Comparison of ENCODE assay signal across 33 mouse cellular contexts in the genomic region with DNA sequence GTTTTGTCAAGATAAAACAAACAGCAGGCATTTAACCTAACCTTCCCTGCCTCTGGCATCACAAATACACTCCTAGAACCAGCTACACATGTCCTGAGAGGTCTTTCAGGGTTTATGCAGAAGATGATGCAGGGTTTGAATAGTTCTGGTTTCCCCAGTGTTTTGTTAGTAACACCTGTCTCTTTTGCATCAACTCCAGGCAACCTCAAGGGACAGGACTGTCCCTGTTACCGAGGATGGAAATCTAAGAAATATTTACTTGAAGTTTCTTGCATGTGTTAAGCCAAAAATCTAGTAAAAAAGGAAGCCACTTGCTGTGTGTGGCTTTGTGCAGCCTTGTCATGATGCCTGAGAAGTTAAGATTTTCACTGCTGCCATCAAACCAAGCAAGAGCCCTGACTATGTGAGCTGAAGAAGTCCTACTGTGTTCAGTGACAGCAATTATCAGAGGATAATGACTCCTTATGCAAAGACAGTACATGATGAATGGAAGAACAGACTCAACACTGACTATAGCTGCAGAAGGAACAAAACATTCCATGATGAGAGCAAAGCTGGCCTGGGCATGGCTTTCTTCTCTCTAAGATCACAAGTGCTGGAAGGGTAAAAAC.
"Had no signal": no experiment of that assay in that cellular context is flagged by ENCODE, and none has a peak within 500 bp of the region (broad histone marks: within the 10 kb centered on the region; RNA-seq: fewer than 3 reads in every experiment).

No protein-coding gene starts in this region.

- H3K4me3 ChIP-seq: heart, embryonic 13.5 days; heart, embryonic 15.5 days; hindbrain, embryonic 10.5 days; hindbrain, embryonic 12.5 days; hindbrain, embryonic 13.5 days; hindbrain, embryonic 15.5 days; intestine, embryonic 15.5 days; kidney, embryonic 15.5 days; layer of hippocampus, adult 2 months; left cerebral cortex, adult 2 months had no signal

- H3K9ac ChIP-seq: heart, embryonic 13.5 days; heart, embryonic 15.5 days; hindbrain, embryonic 12.5 days; hindbrain, embryonic 13.5 days; hindbrain, embryonic 14.5 days; hindbrain, embryonic 15.5 days; intestine, embryonic 15.5 days; kidney, embryonic 15.5 days had no signal

- H3K4me2 ChIP-seq: heart, embryonic 13.5 days; heart, embryonic 15.5 days; hindbrain, embryonic 12.5 days; hindbrain, embryonic 13.5 days; hindbrain, embryonic 14.5 days; hindbrain, embryonic 15.5 days; intestine, embryonic 15.5 days; kidney, embryonic 15.5 days had no signal

- H3K27ac ChIP-seq: heart, embryonic 13.5 days; heart, embryonic 15.5 days; hindbrain, embryonic 10.5 days; hindbrain, embryonic 12.5 days; hindbrain, embryonic 13.5 days; hindbrain, embryonic 14.5 days; hindbrain, embryonic 15.5 days; hindbrain, postnatal 0 days; intestine, embryonic 15.5 days; kidney, postnatal 0 days; layer of hippocampus, adult 2 months; left cerebral cortex, adult 2 months had no signal

- ATAC-seq: hindbrain, embryonic 16.5 days; hindbrain, postnatal 0 days; inflammation-experienced regulatory T-cells, adult 6 months; intestine, embryonic 15.5 days; intestine, embryonic 16.5 days; intestine, postnatal 0 days had no signal

- H3K27me3 ChIP-seq: heart, embryonic 13.5 days; heart, embryonic 15.5 days; hindbrain, embryonic 12.5 days; hindbrain, embryonic 13.5 days; hindbrain, embryonic 15.5 days; intestine, embryonic 15.5 days; kidney, embryonic 15.5 days had no signal

- DNase-seq: heart, postnatal 10 days; heart, postnatal 14 days; heart, postnatal 36 days; heart, postnatal 4 days; kidney, adult 11 months; kidney, adult 18-20 months; kidney, adult 2 months; kidney, adult 8-10 months; kidney, adult 9 months; kidney, postnatal 10 days; kidney, postnatal 14 days; kidney, postnatal 25 days; kidney, postnatal 36 days; kidney, postnatal 4 days; layer of hippocampus, adult 9-11 months; layer of hippocampus, postnatal 36 days had no signal

- H3K9me3 ChIP-seq: heart, embryonic 13.5 days; heart, embryonic 15.5 days; hindbrain, embryonic 10.5 days; hindbrain, embryonic 12.5 days; hindbrain, embryonic 13.5 days; hindbrain, embryonic 15.5 days; intestine, embryonic 15.5 days; kidney, embryonic 15.5 days had no signal

- H3K36me3 ChIP-seq: heart, embryonic 13.5 days; heart, embryonic 15.5 days; hindbrain, embryonic 10.5 days; hindbrain, embryonic 12.5 days; hindbrain, embryonic 13.5 days; hindbrain, embryonic 15.5 days; intestine, embryonic 15.5 days; kidney, embryonic 15.5 days had no signal
